Mouse (Mus musculus) G1E (cell line): ENCODE data around the gene Acot6.

Experiments
- CTCF ChIP-seq: IDR thresholded peaks from 2 replicates; pipeline ENCODE4 v1.5.1; 2012; ENCODE audit warnings: low read depth, low read length, inconsistent platforms, mixed read lengths
- GATA1 ChIP-seq: IDR thresholded peaks from 2 replicates; pipeline ENCODE4 v1.6.1; 2012; ENCODE audit warnings: borderline replicate concordance, low read length, inconsistent platforms, mixed read lengths
- TAL1 ChIP-seq: conservative IDR thresholded peaks from 2 replicates; pipeline ENCODE4 v1.6.1; 2012; ENCODE audit warnings: low read depth, low read length, inconsistent platforms, mixed read lengths

GRCm38 (mm10) chr12:84101493-84101845 lies 1.0 kb downstream of the Acot6 start:
- TF ChIP-seq CTCF (no peak), TAL1 (no peak), GATA1 (no peak)
